Mouse (Mus musculus): ENCODE data around the gene Slc25a10. TPM values are rescaled to one million over a fixed set of nuclear protein-coding genes. Genes with fewer than 3 reads are reported as not detected.

The Slc25a10 gene
- total and polyA plus RNA-seq, 3 experiments: 52.0 to 53.6 TPM; not detected in 1

DNA sequence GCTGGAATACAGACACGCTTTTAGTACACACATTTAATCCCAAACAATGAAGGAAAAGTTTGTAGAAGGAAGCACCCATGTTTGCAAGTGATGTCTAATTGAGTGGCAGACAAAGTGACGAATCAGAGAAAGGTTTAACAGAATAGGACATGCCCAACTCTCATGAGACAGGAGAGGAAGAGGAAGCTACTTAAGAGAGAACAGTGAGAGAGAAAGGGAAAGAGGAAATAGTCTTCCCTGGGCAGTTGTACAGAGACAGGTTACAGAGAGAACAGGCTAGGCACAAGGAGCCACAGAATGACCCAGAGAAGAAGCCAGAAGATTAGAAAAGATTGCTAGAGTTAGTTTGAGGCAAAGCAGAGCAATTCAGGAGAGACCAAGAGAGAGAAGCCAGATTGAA lies 34.3 kb downstream of the Slc25a10 start (continued):
- TF ChIP-seq TBP (IDR thresholded peaks at IDR 0.05; ENCODE audit: low read depth, low read length): peak; percentile 92
- TF ChIP-seq POLR2AphosphoS5 (IDR thresholded peaks at IDR 0.05; ENCODE audit: borderline replicate concordance, low read depth, low read length): no peak
- TF ChIP-seq EP300 (IDR thresholded peaks at IDR 0.05; ENCODE audit: low read depth in 1 of 2, low read length in 2 of 2): no peak; a peak in 1 of 4 replicates
- no peak for TF ChIP-seq MYB (IDR thresholded peaks at IDR 0.05; ENCODE audit: low read depth, low read length)
- peak; percentile 83 for TF ChIP-seq HCFC1 (IDR thresholded peaks at IDR 0.05; ENCODE audit: low read depth, low read length)
- no peak for TF ChIP-seq ZC3H11A (IDR thresholded peaks at IDR 0.05; ENCODE audit: low read depth, low read length)
- TF ChIP-seq RAD21 (IDR thresholded peaks at IDR 0.05; ENCODE audit: low read depth, low read length): no peak
- no peak for TF ChIP-seq GABPA (IDR thresholded peaks at IDR 0.05; ENCODE audit: low read depth, low read length)
- TF ChIP-seq KAT2A (conservative IDR thresholded peaks at IDR 0.05; ENCODE audit: low read depth, low read length): no peak
- no peak for TF ChIP-seq USF2 (IDR thresholded peaks at IDR 0.05; ENCODE audit: borderline replicate concordance in 1 of 2, insufficient read depth in 1 of 2, low read depth in 1 of 2, low read length in 2 of 2)
- TF ChIP-seq SMC3 (IDR thresholded peaks at IDR 0.05; ENCODE audit: low read depth, low read length): no peak
- peak in 1 of 2 experiments; percentile 84; a peak in 2 of 4 replicates for TF ChIP-seq POLR2A (IDR thresholded peaks at IDR 0.05; ENCODE audit: control insufficient read depth in 1 of 2, insufficient read depth in 1 of 2, low read depth in 1 of 2, low read length in 2 of 2, poor library complexity in 1 of 2)
- TF ChIP-seq TAL1 (IDR thresholded peaks at IDR 0.05; ENCODE audit: low read length): no peak
- TF ChIP-seq UBTF (IDR thresholded peaks at IDR 0.05; ENCODE audit: borderline replicate concordance, insufficient read depth, low read depth, low read length): no peak
- no peak for TF ChIP-seq MAZ (IDR thresholded peaks at IDR 0.05; ENCODE audit: low read depth, low read length)
- TF ChIP-seq ZKSCAN1 (IDR thresholded peaks at IDR 0.05; ENCODE audit: low read depth, low read length): no peak
- peak; percentile 86 for TF ChIP-seq ZMIZ1 (IDR thresholded peaks at IDR 0.05; ENCODE audit: low read depth, low read length)
- TF ChIP-seq ZNF384 (IDR thresholded peaks at IDR 0.05; ENCODE audit: low read depth, low read length): no peak
- TF ChIP-seq CHD2 (IDR thresholded peaks at IDR 0.05; ENCODE audit: low read length): peak; percentile 69

- H3K9me3 ChIP-seq (replicated peaks; ENCODE audit: insufficient read depth, low read length): no peaks in the 10 kb centered on the region
- peak overlapping the region; percentile 41 for H3K9ac ChIP-seq (ENCODE audit: control insufficient read depth, low read depth, low read length, poor library complexity, severe bottlenecking)
- no peaks in the 10 kb centered on the region for H3K79me2 ChIP-seq (ENCODE audit: control insufficient read depth, insufficient read depth, low read length, poor library complexity)
- H3K4me3 ChIP-seq (ENCODE audit: control insufficient read depth in 1 of 2, insufficient read depth in 1 of 2, low read depth in 2 of 2, low read length in 2 of 2): peak overlapping the region; percentile 19 to 26; a peak in 3 of 4 replicates
- DNase-seq (ENCODE audit: low read depth, low spot score): peak; percentile 74
- H3K27ac ChIP-seq (ENCODE audit: control insufficient read depth, low read depth, low read length): peak overlapping the region; percentile 68
- peaks cover 0 to 15% of the 10 kb centered on the region in 2 experiments; a peak in 2 of 4 replicates for H3K36me3 ChIP-seq (ENCODE audit: control insufficient read depth in 1 of 2, insufficient read depth in 2 of 2, low read length in 2 of 2)
- peaks cover 4 to 25% of the 10 kb centered on the region in 2 experiments for H3K4me1 ChIP-seq (ENCODE audit: control insufficient read depth in 1 of 2, insufficient read depth in 2 of 2, low read length in 2 of 2)
- peaks cover 2 to 6% of the 10 kb centered on the region in 2 experiments; a peak in 2 of 4 replicates for H3K27me3 ChIP-seq (ENCODE audit: control insufficient read depth in 1 of 2, insufficient read depth in 2 of 2, low read length in 2 of 2)
- TF ChIP-seq SMC3 (IDR thresholded peaks at IDR 0.05; ENCODE audit: low read depth, low read length): no peak
- TF ChIP-seq ZNF384 (IDR thresholded peaks at IDR 0.05; ENCODE audit: low read depth, low read length): no peak
- no peak for TF ChIP-seq MYB (IDR thresholded peaks at IDR 0.05; ENCODE audit: low read depth, low read length)
- no peak for TF ChIP-seq ZMIZ1 (IDR thresholded peaks at IDR 0.05; ENCODE audit: low read depth, low read length)
- no peak for TF ChIP-seq CHD2 (IDR thresholded peaks at IDR 0.05; ENCODE audit: low read length)
- TF ChIP-seq POLR2AphosphoS5 (IDR thresholded peaks at IDR 0.05; ENCODE audit: borderline replicate concordance, low read depth, low read length): no peak
- peak in 1 of 2 experiments; percentile 44; a peak in 1 of 4 replicates for TF ChIP-seq POLR2A (IDR thresholded peaks at IDR 0.05; ENCODE audit: control insufficient read depth in 1 of 2, insufficient read depth in 1 of 2, low read depth in 1 of 2, low read length in 2 of 2, poor library complexity in 1 of 2)
- peak; percentile 74 for TF ChIP-seq MYC (IDR thresholded peaks at IDR 0.05; ENCODE audit: low read depth, low read length)
- no peak for TF ChIP-seq NRF1 (IDR thresholded peaks at IDR 0.05; ENCODE audit: insufficient read depth, low read depth, low read length, poor library complexity, severe bottlenecking)
- no peak for TF ChIP-seq UBTF (IDR thresholded peaks at IDR 0.05; ENCODE audit: borderline replicate concordance, insufficient read depth, low read depth, low read length)
- peak; percentile 54; the same call in 1 of the 2 replicates for TF ChIP-seq BHLHE40 (IDR thresholded peaks at IDR 0.05; ENCODE audit: borderline replicate concordance, low read depth, low read length)
- no peak for TF ChIP-seq CTCF (IDR thresholded peaks at IDR 0.05 in 2 of 3, conservative IDR thresholded peaks at IDR 0.05 in 1 of 3; ENCODE audit: control insufficient read depth in 1 of 3, insufficient read depth in 1 of 3, low read depth in 2 of 3, low read length in 3 of 3, poor library complexity in 1 of 3, severe bottlenecking in 1 of 3)
- peak; percentile 31; the same call in 1 of the 2 replicates for TF ChIP-seq RCOR1 (IDR thresholded peaks at IDR 0.05; ENCODE audit: low read depth, low read length)
- TF ChIP-seq E2F4 (IDR thresholded peaks at IDR 0.05; ENCODE audit: borderline replicate concordance, low read depth, low read length): no peak
- no peak for TF ChIP-seq TBP (IDR thresholded peaks at IDR 0.05; ENCODE audit: low read depth, low read length)
- TF ChIP-seq MXI1 (IDR thresholded peaks at IDR 0.05; ENCODE audit: low read depth, low read length): peak; percentile 81
- peak; percentile 72 for TF ChIP-seq MAX (IDR thresholded peaks at IDR 0.05; ENCODE audit: low read length)
- peak; percentile 38; the same call in 1 of the 2 replicates for TF ChIP-seq USF1 (IDR thresholded peaks at IDR 0.05; ENCODE audit: low read depth, low read length)
- no peak for TF ChIP-seq GATA1 (IDR thresholded peaks at IDR 0.05; ENCODE audit: low read depth, low read length)
- TF ChIP-seq GABPA (IDR thresholded peaks at IDR 0.05; ENCODE audit: low read depth, low read length): peak; percentile 83; the same call in 1 of the 2 replicates
- no peak for TF ChIP-seq ZC3H11A (IDR thresholded peaks at IDR 0.05; ENCODE audit: low read depth, low read length)
- peak; percentile 39; the same call in 1 of the 2 replicates for TF ChIP-seq TCF12 (IDR thresholded peaks at IDR 0.05; ENCODE audit: low read depth, low read length)
- no peak for TF ChIP-seq KAT2A (conservative IDR thresholded peaks at IDR 0.05; ENCODE audit: low read depth, low read length)
These were observed 36.2 kb downstream of the Slc25a10 start for GRCm38 (mm10) chr11:120527690-120528354.

All from MEL (cell line).